Mouse (Mus musculus) heart, embryonic 14.5 days (tissue): ENCODE results near the gene Anks1. TPM values are rescaled to one million over a fixed set of nuclear protein-coding genes. Genes with fewer than 3 reads are reported as not detected.

ENCODE experiments used
- ATAC-seq: fragments of 200-750 bp; cut with Nextera tagmentation; 2 replicates; pipeline ENCODE4 v1.8.0; 2017; ENCODE audit warnings: low read depth, moderate TSS enrichment; ENCODE audit not compliant: insufficient number of reproducible peaks, insufficient read depth, low FRiP score
- H3K27ac ChIP-seq, 2 experiments: fragments of 200-500 bp in 1 of 2; fragments of 300-500 bp in 1 of 2; sonication (generic) in 1 of 2; replicated peaks in 1 of 2; 2 replicates each; pipeline ENCODE4 v1.5.1; 2012 to 2014; ENCODE audit warnings: low read depth in 2 of 2, low read length in 2 of 2, control low read depth in 1 of 2, mild to moderate bottlenecking in 1 of 2, mixed read lengths in 1 of 2; ENCODE audit not compliant: control insufficient read depth in 1 of 2, insufficient read depth in 1 of 2
- H3K27me3 ChIP-seq: fragments of 300-500 bp; sonication (generic); 2 replicates; pipeline ENCODE4 v1.6.1; 2014; ENCODE audit warnings: mild to moderate bottlenecking, low read length, control low read depth; ENCODE audit not compliant: control insufficient read depth, insufficient read depth
- H3K36me3 ChIP-seq: fragments of 300-500 bp; sonication (generic); 2 replicates; pipeline ENCODE4 v1.6.1; 2014; ENCODE audit warnings: mild to moderate bottlenecking, control low read depth, low read length, mixed read lengths; ENCODE audit not compliant: control insufficient read depth, insufficient read depth
- H3K4me1 ChIP-seq, 2 experiments: fragments of 200-500 bp in 1 of 2; fragments of 300-500 bp in 1 of 2; sonication (generic) in 1 of 2; 2 replicates each; pipeline ENCODE4 v1.6.1; 2012 to 2014; ENCODE audit warnings: low read length in 2 of 2, control low read depth in 1 of 2, mixed read lengths in 1 of 2; ENCODE audit not compliant: control insufficient read depth in 2 of 2, insufficient read depth in 2 of 2
- H3K4me2 ChIP-seq: fragments of 300-500 bp; sonication (generic); 2 replicates; pipeline ENCODE4 v1.6.1; 2014; ENCODE audit warnings: mild to moderate bottlenecking, low read length
- H3K4me3 ChIP-seq, 2 experiments: fragments of 200-500 bp in 1 of 2; fragments of 300-500 bp in 1 of 2; sonication (generic) in 1 of 2; 2 replicates each; pipeline ENCODE4 v1.5.1; 2012 to 2014; ENCODE audit warnings: low read length in 2 of 2, mild to moderate bottlenecking in 2 of 2, control low read depth in 1 of 2, low read depth in 1 of 2, moderate library complexity in 1 of 2; ENCODE audit not compliant: control insufficient read depth in 1 of 2, insufficient read depth in 1 of 2
- H3K9ac ChIP-seq: fragments of 300-500 bp; sonication (generic); 2 replicates; pipeline ENCODE4 v1.6.1; 2014; ENCODE audit warnings: mild to moderate bottlenecking, low read length
- H3K9me3 ChIP-seq: fragments of 300-500 bp; sonication (generic); 2 replicates; pipeline ENCODE4 v1.6.1; 2016; ENCODE audit warnings: low read length, control low read depth; ENCODE audit not compliant: control insufficient read depth
- WGBS: fragments of 180-500 bp; shearing (Covaris S2); extraction: QIAGEN DNeasy Blood & Tissue Kit; methylation state at CpG from one replicate; pipeline ENCODE4 v1.1.7; 2014; 5-methylcytosine and 5-hydroxymethylcytosine counted together
- polyA plus RNA-seq: library from polyadenylated mRNA; unstranded; fragments of >200 nt; fragmentation: Nextera tagmentation; extraction: Ambion mirVana; gene quantifications from 2 replicates; pipeline ENCODE4 v1.2.1, GENCODE M21; 2014

Anks1 gene
- polyA plus RNA-seq, 1 experiment from 2014 or later: 11.8 TPM

DNA sequence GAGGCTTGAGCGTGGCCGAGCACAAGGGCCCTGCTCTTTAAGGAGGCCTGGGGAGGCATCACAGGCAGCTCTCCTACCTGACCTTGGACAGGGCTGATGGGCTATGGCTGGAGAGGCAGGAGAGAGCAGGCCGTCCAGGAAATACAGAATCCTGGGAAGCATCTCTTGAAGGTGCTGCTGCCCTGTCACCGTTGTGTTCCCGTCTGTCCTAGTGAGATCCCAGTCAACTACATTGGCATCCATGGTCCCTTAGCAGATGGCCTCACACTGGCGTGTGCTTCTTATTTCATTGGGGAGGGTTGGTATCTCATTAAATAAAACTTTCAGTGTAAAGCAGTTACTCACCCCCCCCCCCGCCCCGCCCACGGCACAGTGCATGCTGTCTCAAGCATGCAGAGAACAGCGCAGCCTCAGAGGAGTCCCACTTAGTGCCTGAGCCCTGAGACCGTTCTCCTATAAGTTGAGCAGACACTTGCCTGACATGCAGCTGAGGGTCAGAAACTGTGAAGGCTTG is 57.5 kb downstream of the Anks1 start:
- no peak for ATAC-seq
- Histone ChIP-seq H3K27ac (no peak overlapping the region), H3K9me3 (no peaks in the 10 kb centered on the region), H3K27me3 (no peaks in the 10 kb centered on the region), H3K4me2 (no peak overlapping the region), H3K36me3 (no peaks in the 10 kb centered on the region), H3K9ac (no peak overlapping the region), H3K4me3 (no peak overlapping the region), H3K4me1 (peaks cover 36% of the 10 kb centered on the region in 2 experiments)
- WGBS: 82% methylated on average over 11 of the region's 11 CpGs

- Histone ChIP-seq H3K36me3 (no peaks in the 10 kb centered on the region), H3K4me1 (peaks cover 42 to 46% of the 10 kb centered on the region in 2 experiments), H3K4me3 (no peak overlapping the region), H3K9ac (no peak overlapping the region), H3K4me2 (no peak overlapping the region), H3K27ac (no peak overlapping the region), H3K9me3 (no peaks in the 10 kb centered on the region), H3K27me3 (no peaks in the 10 kb centered on the region)
- no peak for ATAC-seq
- WGBS: 92% methylated on average over 7 of the region's 7 CpGs
Measured at GRCm38 (mm10) chr17:27967529-27967928, 58.4 kb downstream of the Anks1 start.

DNA sequence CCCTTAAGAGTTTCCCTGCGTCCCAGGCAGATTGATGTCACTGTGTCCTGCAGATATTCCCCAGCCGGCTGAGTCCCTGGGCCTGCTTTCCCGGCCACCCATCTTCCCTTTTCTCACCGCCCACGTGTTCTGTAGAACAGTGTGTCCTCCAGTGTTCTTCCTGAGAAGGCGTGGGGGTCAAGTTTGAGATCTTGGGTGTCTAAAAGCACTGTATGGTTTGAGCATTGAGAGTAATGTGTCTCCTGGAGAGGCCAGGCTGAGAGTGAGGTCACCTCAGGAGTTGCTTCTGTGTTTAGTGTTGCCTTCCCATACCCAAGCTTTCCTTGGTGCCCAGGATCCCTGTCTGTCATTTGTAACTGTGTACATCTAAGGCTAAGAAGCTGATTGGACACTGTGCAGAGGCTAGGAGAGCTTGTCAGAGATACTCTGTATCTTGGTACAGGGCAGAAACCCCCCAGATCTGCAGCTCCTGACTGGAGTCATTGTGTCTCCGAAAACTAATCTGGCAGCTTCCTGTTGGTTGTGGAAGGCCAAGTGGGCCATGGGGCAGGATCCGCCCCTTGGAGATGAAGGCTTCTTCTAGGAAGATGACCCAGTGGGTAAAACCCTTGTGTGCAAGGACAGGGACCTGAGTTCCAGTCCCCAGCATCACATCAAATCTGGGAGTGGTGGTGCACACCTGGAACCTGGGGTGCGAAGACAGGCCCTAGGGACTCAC is 59.1 kb downstream of the Anks1 start:
- Histone ChIP-seq H3K4me2 (no peak overlapping the region), H3K9ac (no peak overlapping the region), H3K27ac (no peak overlapping the region; a peak in 1 of 4 replicates), H3K36me3 (no peaks in the 10 kb centered on the region), H3K4me1 (peaks cover 45 to 51% of the 10 kb centered on the region in 2 experiments), H3K4me3 (no peak overlapping the region), H3K9me3 (no peaks in the 10 kb centered on the region), H3K27me3 (no peaks in the 10 kb centered on the region)
- no peak for ATAC-seq
- WGBS: 72% methylated on average over 9 of the region's 9 CpGs

- Histone ChIP-seq H3K4me1 (peaks cover 44 to 51% of the 10 kb centered on the region in 2 experiments), H3K4me2 (no peak overlapping the region), H3K27ac (0 out of 4 replicates have a peak overlapping the region, but pooled peaks of 1 of the 2 experiments have one; percentile 57), H3K9ac (no peak overlapping the region), H3K27me3 (no peaks in the 10 kb centered on the region), H3K4me3 (no peak overlapping the region), H3K9me3 (no peaks in the 10 kb centered on the region), H3K36me3 (no peaks in the 10 kb centered on the region)
- ATAC-seq: no peak
- WGBS: 90% methylated on average over 5 of the region's 5 CpGs
Measured at GRCm38 (mm10) chr17:27968903-27969302, 59.8 kb downstream of the Anks1 start.

DNA sequence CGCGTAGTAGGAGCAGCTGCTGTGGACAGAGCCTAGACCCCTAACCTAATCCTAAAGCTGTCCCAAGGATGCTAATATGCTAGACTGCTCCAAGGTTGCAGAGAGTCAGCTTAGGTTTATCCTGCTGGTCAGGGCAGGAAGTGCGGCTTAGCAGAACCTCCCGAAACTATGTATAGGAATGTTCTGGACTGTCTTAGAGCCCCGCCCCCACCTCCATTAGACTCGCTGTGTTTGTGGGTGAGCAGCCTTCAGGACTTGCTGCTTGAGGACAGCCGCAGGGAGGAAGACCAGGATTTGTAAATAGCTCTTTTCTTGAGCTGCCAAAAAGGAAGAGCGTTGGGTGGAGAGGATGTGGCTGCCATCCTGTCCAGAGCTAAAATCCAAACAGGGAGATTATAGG is 60.3 kb downstream of the Anks1 start:
- 0 out of 2 replicates have a peak, but pooled peaks have one; percentile 5 for ATAC-seq
- no peaks in the 10 kb centered on the region for H3K9me3 ChIP-seq
- no peaks in the 10 kb centered on the region for H3K36me3 ChIP-seq
- H3K27ac ChIP-seq: peak overlapping the region; percentile 24 to 57
- H3K4me2 ChIP-seq: no peak overlapping the region
- H3K4me1 ChIP-seq: peaks cover 48 to 55% of the 10 kb centered on the region in 2 experiments
- H3K27me3 ChIP-seq: no peaks in the 10 kb centered on the region
- WGBS: 73% methylated on average over 8 of the region's 8 CpGs
- no peak overlapping the region for H3K4me3 ChIP-seq
- H3K9ac ChIP-seq: no peak overlapping the region

DNA sequence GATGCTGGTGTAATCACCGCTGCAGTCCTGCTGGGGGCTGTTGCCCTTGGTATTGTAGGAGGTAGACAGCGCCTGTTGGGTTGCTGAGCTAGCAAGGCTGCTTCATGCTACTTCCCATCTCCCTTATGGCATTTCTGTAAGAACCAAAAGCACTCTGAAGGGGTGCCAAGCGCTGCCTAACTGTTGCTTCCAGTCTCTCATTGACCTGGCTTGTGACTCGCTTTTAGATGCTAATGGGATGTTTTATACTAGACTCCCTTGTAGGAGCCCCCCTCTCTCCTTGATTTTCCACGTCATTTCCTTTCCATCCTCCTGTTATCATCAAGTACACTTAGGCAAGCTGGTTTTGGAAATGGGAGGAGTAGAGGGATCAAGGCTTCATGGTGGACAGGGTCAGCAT is 60.8 kb downstream of the Anks1 start:
- H3K4me1 ChIP-seq: peaks cover 45 to 55% of the 10 kb centered on the region in 2 experiments

DNA sequence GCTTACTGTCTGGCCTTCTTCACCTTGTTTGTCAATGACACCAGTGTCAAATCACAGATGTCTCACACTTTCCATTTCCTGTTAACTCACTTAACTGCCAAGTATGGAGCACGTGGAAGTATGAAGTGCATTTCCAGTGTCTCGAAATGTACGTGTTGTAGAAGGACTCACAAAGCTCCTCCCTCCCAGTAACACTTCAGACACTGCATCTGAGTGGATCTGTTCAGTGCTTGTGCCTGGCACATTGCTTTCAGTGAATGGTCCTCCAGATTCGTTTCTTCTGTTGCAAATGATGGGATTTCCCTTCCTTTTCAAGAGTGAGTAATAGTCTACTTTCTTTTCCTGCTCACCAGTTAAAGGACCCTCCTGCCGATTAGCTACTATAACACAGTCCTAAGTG is 61.2 kb downstream of the Anks1 start:
- 66% methylated on average over 5 of the region's 5 CpGs for WGBS
- Histone ChIP-seq H3K4me1 (peaks cover 45 to 55% of the 10 kb centered on the region in 2 experiments), H3K4me3 (no peak overlapping the region), H3K27ac (peak overlapping the region; percentile 24 to 57), H3K27me3 (no peaks in the 10 kb centered on the region), H3K9me3 (no peaks in the 10 kb centered on the region), H3K9ac (no peak overlapping the region), H3K4me2 (no peak overlapping the region), H3K36me3 (peaks cover 4% of the 10 kb centered on the region; the same call in 1 of the 2 replicates)
- ATAC-seq: no peak

More for the DNA sequence above, 60.8 kb downstream of the Anks1 start:
- Histone ChIP-seq H3K36me3 (no peaks in the 10 kb centered on the region), H3K9me3 (no peaks in the 10 kb centered on the region), H3K4me3 (no peak overlapping the region), H3K27ac (peak overlapping the region; percentile 24 to 57), H3K4me2 (no peak overlapping the region), H3K9ac (no peak overlapping the region), H3K27me3 (no peaks in the 10 kb centered on the region)
- ATAC-seq: no peak
- WGBS: 75% methylated on average over 5 of the region's 5 CpGs
